Mouse (Mus musculus) thymus, adult 18-20 months (tissue): Measurements from ENCODE around the gene Aak1.

Experiments
- DNase-seq, 2 experiments: peaks; one replicate each; pipeline ENCODE4 v3.0.0; 2022; ENCODE audit warnings: mixed read lengths in 2 of 2

Gene Aak1

GRCm38 (mm10) chr6:86963987-86964685, 114.8 kb downstream of the Aak1 start:
- no peak for DNase-seq

DNA sequence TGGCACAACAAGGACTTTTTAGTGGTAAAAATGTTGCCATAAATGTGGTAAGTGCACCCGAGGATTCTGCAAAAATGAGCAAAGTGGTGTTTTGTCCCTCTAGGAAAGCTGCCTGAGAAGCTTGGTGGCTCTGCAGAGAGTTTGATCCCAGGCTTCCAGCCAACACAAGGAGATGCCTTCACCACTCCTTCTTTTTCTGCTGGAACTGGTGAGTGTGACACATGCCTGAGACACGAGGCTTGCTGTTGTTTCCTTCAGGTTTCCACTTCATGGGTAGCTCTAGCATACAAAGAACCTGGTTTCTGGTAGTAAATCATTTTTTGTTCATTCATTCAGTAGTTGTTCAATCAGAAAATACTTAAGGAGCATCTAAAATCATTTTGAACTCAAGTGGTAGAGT, 117.8 kb downstream of the Aak1 start:
- no peak for DNase-seq

DNA sequence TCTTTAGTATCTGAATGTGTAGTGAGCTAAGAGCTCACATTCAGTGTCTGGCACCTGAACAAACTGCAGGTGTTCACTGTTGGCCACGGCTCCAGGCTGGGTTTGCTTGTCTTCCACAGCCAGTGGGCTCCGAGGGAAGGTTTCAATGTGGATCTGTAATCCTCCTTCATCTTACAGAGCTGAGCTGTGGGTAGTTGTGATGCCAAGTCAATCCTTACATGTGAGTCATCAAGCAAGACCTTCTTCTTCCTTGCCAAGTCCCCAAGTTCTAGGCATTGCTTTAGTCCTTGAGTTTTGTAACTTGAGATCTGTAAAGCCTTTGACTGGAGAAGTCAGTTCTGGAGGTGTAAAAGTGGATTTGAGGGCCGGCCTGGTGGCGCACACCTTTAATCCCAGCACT, 124.6 kb downstream of the Aak1 start:
- no peak for DNase-seq

GRCm38 (mm10) chr6:86978156-86978908, 129.0 kb downstream of the Aak1 start:
- no peak for DNase-seq

GRCm38 (mm10) chr6:86978909-86979265, 129.6 kb downstream of the Aak1 start:
- no peak for DNase-seq

DNA sequence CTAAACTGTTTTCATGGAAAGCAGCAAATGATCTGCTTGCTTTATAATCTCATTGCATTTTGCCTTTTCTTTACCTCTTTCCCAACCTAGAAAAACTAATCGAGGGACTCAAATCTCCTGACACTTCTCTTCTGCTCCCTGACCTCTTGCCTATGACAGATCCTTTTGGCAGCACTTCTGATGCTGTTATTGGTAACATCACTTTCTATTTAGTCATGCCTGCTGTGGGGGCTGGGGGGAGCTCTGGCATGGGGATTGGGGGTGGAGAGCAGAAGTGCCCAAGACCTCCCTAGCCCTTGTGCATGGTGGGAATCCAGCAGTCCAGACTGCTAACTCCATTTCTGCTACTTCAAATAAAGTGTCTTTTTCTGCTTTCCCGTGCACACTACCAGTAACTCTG, 131.9 kb downstream of the Aak1 start:
- no peak for DNase-seq

GRCm38 (mm10) chr6:86985314-86986106, 136.2 kb downstream of the Aak1 start:
- DNase-seq, result no peak

GRCm38 (mm10) chr6:86989576-86989975, 140.3 kb downstream of the Aak1 start:
- no peak for DNase-seq

- DNase-seq, result no peak
These were observed 141.7 kb downstream of the Aak1 start for GRCm38 (mm10) chr6:86991041-86991440.

DNA sequence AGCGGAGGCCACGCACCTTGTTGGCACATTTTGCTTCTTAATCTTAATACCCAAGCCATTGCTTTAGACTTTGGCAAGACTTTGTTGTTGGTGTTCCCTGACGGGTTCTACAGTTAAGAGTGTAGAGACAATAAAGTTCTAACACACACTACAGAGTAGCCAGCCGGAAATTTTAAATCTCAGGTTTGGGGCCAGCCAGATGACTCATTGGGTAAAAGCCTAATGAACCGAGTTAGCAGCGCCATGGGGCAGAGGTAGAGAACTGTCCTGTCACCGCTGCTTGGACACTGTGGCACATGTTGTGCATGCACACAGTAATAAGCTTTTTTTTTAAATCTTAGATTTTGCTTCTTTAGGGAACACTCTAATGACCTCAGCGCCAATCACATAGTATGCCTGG, 143.0 kb downstream of the Aak1 start:
- no peak for DNase-seq

GRCm38 (mm10) chr6:86994254-86994653, 144.9 kb downstream of the Aak1 start:
- DNase-seq, result no peak

DNA sequence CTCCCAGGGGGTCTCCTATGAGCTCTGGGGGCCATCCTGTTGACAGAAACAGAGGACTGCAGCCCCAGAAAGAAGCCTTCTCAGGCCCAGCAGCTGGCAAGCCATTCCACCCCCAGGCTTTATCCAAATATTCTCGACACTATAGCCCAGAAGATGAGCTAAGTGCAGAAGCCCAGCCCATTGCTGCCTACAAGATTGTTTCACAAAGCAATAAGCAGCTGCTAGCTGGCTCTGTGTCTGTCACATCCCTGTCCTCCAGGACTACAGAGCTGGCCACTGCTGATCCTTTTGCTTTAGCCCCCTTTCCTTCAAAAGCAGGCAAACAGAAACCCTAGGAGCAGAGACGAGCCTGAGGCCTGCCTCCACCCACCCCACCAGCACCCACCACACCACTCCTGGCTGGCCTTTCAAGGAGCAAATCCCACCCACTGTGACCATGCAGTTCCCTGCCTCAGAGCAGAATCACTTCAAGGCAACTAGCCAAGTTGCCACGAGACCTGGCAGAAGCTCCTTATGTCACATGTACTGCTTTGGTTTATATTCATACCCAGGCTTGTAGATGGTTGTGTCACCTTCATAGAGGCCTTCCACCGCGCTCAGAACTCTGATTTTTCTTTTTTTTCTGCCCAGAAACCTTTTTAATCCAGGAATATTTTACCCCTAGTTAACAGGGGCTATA, 147.5 kb downstream of the Aak1 start:
- DNase-seq, result no peak

DNA sequence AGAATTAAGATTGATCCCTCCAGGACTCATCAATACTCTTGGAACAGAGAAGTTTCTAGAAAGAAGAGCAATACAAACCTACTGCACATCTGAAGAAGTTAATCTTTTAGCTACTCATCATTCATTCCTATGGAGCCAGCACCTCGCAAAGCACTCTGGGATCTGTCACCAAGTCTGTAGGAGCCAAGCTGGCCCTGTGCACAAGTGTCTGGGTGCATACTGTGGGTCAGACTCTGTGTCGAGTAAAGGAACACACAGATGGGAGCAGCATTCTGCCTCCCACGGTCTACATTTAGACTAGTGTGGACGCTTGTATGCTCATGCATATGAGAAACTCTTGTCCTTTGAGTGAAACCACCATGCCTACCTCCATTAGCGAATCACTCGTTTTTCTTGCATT, 148.0 kb downstream of the Aak1 start:
- DNase-seq, result no peak

- no peak for DNase-seq
These were observed 152.7 kb downstream of the Aak1 start for GRCm38 (mm10) chr6:87001995-87002394.

GRCm38 (mm10) chr6:87002521-87003055, 153.3 kb downstream of the Aak1 start:
- DNase-seq, result peak; percentile 26 to 49

- no peak for DNase-seq
These were observed 154.8 kb downstream of the Aak1 start for GRCm38 (mm10) chr6:87004099-87004498.

- no peak for DNase-seq
These were observed 156.3 kb downstream of the Aak1 start for GRCm38 (mm10) chr6:87005577-87005976.

- DNase-seq, result no peak
These were observed 159.6 kb downstream of the Aak1 start, which contains the start of gene Nfu1 for GRCm38 (mm10) chr6:87008887-87009286. Nfu1 (plus strand) TSS chr6:87009236.

- peak; percentile 91 to 94 for DNase-seq
These were observed 160.5 kb downstream of the Aak1 start for GRCm38 (mm10) chr6:87009692-87010328.

DNA sequence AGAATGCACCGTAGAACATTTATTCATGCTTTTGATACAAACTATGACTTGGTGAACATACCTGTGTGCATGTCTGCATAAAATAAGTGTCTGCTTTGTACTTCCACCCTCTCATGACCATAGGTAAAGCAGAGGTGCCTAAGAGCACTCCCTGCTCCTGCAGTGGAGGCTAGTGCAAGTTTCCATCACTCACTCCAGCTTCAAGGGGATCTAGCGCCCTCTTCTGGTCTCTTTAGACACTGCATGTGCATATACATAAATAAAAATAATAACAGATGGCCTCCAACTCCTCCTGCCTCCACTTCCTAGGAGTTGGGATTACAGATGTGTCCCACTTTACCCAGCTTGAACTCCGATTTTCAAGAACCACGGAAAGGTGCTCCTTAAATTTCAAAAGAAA, 167.6 kb downstream of the Aak1 start:
- peak in 1 of 2 experiments; percentile 16 for DNase-seq

DNA sequence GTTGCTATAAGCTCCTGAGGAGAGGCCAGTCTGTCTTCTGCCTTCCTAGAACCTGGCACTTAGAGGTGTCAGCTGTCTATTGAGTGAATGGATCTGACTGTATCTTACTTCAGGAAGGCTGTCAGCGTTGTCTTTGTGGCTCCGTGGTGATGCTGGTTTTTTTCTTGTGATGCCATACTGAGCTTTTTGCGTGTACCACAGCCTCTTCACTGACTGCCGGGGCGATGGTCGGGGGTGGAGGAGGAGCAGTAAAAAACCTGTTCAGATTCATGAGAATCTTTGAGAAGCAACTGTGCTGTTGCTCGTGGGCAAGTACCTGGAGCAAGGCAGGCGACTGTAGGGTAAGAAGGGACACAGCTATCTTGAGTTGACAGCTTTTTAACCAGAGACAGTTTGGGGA, 169.6 kb downstream of the Aak1 start:
- no peak for DNase-seq

- DNase-seq, result no peak
These were observed 172.5 kb downstream of the Aak1 start for GRCm38 (mm10) chr6:87021791-87022190.
